Mouse (Mus musculus) B cell, adult 2 months (primary cell): ENCODE measurements around the gene 0610010K14Rik.

ENCODE experiments used
- DNase-seq, 2 experiments: peaks; one replicate each; pipeline ENCODE4 v3.0.0; 2022

0610010K14Rik gene

DNA sequence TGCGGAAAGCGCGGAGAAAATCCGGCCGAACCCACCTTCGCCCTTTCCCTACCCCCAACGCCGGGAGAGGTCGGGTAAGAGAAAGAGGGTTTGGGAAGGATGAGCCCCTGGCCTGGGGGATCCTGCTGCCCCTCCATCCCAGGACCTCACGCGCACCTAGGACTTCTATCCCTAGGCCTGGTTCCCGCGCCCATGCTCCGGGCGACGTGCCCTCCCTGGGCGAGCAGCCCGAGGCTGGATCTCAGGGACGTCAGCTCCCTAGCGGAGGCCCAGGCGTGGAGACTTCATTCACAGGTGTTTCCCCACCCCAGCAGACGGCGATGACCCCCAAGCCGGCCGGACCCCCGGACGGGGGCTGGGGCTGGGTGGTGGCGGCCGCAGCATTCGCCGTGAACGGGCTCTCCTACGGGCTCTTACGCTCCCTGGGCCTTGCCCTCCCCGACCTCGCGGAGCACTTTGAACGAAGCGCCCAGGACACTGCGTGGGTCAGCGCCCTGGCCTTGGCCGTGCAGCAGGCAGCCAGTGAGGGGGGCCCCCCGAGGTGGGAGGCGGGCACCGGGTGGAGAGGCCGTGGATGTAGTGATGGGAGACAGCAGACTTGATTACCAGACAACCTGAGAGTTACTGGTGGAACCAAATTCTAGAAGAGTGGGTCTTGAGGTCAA lies 23.4 kb downstream of the 0610010K14Rik start:
- DNase-seq: peak in 1 of 2 experiments; percentile 32

DNA sequence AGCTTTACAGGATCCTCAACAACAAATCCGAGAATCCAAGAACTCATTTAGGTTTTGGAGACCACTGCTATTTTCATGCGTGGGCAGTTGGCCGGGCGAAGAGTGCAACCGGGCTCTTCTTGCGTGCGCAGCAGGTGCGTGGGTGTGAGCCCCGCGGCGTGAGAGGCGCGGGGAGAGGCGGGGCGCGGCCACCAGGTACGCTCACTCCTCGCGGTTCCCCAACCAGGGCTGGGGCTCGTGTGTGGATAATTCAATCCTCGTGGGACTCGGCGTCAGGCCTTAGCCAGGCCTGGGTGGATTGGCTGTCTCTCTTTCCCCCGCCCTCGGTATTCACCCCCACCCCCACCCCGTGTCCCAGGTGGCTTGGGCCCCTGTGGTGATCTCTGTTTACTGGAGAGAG lies 24.0 kb downstream of the 0610010K14Rik start:
- DNase-seq: peak; percentile 30 to 32

DNA sequence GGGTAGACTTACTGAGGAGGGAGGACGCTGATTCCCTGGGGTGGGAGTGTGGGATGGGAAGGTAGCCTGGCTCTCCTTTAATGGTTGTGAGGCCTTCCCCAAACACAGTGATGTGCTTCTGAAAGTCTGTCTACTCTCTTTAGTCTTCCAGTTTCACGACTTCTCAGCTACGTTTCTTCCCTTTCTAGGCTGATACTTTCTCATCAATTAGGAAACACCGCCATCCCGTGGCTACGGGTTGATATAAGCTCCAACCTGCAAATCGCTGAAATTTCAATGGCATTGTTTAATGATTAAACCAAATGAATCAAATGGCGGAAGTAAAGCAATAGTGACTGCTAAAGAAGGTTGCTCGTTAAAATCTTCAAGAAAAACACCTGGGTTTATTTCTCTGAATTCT lies 24.8 kb downstream of the 0610010K14Rik start:
- DNase-seq: peak; percentile 70 to 77

DNA sequence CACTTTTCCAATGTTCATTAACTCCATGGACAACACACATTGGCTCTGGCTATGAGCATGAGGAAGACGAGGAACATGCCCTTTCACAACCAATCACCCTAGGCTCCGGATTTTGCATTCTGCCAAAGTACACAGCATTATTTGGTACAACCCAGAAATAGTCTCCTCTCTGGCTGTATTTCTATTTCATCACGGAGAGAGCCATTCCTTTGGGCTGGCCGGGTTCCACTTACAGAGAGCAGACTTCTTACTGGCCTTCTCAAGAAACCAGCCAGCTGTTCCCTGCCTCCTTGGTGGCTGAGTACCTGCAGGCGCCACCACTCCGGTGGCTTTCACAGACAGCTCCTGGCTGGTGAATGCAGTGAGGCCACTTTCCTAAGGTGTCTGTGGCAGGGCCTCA lies 25.3 kb downstream of the 0610010K14Rik start, which contains the start of gene Slc16a11:
Gene Slc16a11, plus strand, starts transcription at position 330 of the 400 bp plus-strand sequence.
- no peak for DNase-seq

DNA sequence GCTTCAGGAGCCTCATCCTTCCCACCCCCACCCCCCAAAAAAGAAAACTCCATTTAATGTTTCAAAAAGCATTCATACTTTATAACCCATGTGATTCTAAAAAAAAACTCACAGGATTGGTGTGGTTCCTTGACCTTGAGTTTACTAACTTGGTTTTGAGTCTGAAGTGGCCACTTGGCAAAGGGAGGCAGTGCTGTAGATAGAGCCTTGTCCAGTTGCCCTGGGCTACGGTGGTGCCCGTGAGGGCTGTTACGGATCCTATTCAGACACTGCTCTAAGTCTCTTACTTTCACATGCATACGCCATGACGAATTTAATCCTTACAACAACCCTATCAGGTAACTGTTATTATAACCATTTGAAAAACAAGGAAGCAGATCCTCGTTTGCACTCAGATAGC lies 25.7 kb downstream of the 0610010K14Rik start:
- no peak for DNase-seq

DNA sequence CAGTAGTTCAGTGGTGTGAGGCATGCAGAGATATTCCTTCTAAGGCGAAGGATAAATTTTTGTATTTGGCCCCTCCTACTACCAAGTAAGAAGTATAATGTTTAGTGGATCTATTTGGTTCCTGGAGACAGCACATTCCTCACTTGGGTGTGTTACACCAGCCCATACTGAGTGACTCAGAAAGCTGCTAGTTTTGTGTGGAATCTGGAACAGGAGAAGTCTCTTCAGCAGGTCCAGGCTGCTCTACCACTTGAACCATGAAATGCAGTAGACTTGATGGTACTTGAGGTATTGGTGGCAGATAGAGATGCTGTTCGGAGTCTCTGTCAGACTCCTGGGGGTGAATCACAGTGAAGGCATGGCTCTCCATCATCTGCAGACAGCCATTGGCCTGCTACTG lies 27.0 kb downstream of the 0610010K14Rik start:
- no peak for DNase-seq

DNA sequence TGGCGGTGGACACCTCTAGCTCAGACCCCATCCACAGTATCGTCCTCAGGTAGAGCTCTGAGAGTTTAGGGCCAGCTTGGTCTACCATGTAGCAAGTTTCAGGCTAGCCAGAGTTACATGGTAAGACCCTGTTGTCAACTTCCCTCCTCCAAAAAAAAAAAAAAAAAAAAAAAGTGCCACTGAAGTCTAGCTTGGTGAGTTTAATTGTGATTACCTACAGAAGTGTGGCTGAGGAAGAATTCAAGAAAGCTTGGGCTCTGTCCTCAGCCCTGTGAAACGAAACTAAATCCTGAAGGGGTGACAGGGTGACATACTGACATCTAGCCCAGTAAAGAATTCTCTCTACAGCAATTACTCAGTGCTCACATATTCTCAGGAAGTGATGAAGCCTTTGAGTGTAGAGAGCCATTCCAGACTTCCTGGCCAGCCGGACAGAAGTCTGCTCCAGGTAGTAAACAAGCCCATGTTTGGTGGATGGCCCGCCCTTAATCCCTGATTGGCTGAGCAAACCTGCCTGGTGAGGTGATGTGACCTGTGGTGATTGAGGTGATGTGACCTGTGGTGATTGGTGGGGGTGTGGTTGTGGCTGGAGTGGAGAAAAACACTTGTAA lies 28.8 kb downstream of the 0610010K14Rik start:
- no peak for DNase-seq

DNA sequence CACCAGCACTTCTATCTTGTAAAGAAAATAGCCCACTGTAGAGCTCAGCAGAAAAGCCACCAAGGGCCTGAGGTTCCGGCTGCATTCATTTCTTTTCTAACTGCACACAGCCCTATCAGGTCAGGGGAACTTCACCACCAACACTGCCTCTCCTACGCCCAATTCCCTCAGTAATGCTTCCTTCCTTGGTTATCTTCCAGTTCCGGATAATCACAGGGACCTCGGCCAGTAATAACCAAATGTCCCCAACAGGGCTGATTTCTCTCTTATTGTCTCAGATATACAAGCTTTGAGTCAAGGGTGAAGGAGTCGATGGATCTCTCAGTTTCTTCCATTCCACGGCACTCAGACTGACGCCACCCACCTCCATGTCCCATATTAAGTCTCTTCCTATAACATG lies 30.4 kb downstream of the 0610010K14Rik start:
- DNase-seq: no peak

DNA sequence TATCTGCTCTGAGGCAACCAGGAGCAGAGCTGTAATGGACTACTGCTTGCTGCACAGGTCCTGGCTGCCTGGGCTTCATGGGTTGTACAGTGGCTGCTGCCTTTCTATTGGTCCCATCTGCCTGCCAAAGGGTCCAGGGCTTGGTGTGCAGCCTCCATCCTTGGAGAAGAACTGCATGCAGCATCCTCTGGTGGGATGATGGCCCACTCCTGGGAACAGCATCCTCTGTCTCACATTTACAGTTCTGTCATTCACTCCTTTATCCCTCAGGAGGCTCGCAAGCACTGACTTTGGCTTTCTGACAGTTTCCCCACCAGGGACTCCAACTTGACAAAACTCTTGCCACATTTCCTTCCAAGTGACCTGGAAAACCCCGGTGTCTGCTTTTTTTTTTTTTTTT lies 30.9 kb downstream of the 0610010K14Rik start:
- no peak for DNase-seq

DNA sequence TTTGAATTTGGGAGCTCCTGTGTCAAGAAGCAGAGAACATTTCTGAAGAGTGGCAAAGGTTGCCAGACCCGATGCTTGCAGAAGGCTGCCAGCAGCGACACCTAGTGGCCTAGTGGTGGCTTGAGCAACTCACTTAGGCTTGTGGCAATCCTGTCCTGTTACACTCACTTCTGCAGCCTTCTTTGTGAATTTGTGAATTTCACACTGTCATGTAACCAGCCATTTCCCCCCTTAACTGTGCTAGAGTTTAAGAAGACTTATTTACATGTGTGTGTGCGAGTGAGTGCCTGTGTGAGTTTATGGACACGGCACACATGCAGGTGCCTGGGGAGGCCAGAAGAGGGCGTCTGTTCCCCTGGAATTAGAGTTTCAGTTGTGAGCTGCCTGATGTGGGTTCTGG lies 36.0 kb downstream of the 0610010K14Rik start:
- peak; percentile 80 to 82 for DNase-seq

DNA sequence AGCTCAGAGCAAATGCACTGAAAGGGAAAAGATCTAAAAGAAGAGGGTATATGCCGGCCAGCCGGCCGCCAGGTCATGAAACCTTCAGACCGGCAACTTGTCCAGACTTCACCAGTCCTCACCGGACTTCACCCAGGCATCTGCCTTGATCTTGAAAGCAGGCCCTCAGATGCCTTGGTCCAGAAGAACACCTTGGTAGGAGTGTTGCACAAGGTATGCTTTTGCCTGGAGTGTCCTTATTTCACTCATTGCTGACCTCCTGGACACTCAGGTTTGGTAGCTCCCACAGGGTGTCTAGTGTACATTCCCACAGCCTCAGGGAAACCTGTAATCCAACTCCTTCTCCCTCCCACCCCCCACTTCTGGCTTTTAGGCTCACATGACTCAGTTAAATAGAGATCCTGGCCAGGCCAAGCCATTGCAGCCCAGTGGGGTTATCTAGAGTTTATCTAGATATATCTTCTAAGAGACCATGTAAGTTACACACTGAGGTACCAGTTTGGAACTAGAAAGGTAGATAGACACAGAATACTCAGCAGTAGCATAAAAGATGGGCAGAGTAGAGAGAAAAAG lies 37.6 kb downstream of the 0610010K14Rik start:
- DNase-seq: no peak

DNA sequence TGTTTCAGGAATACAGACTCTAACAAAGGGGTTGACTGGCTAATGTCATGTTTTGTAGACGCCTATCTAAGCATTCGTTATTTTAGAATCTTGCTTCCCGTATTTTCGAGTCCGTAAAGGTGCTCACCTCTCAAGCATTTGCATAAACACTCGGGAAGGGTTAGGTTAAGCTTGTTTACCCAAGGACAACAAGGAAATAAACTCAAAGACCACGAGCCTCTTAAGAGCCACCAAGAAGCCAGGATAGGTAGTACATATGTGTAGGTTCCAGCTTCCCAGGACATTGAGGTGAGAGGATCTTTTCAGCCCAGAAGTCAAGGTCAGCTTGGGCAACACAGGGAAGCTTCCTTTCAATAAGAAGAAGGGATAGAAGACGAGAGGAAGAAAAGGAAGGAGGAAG lies 38.6 kb downstream of the 0610010K14Rik start:
- DNase-seq: no peak

DNA sequence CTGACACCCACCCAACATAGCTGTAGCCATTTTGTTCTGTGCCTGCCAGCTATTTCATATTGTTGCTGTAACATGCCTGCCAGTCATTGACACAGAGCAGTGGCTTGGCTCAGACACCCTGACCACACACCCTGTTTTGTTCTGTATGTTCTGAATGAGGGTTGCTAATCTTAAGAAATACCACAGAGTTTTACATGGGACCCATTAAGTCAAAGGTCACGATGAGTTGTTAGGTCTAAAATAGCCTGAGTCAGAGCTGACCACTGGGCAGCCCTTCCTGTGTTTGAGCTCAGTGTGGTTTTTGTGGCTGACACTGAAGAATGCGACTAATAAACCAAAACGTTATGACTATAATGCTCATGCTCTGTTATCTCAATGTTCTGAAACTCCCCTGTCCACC lies 39.4 kb downstream of the 0610010K14Rik start:
- DNase-seq: no peak

DNA sequence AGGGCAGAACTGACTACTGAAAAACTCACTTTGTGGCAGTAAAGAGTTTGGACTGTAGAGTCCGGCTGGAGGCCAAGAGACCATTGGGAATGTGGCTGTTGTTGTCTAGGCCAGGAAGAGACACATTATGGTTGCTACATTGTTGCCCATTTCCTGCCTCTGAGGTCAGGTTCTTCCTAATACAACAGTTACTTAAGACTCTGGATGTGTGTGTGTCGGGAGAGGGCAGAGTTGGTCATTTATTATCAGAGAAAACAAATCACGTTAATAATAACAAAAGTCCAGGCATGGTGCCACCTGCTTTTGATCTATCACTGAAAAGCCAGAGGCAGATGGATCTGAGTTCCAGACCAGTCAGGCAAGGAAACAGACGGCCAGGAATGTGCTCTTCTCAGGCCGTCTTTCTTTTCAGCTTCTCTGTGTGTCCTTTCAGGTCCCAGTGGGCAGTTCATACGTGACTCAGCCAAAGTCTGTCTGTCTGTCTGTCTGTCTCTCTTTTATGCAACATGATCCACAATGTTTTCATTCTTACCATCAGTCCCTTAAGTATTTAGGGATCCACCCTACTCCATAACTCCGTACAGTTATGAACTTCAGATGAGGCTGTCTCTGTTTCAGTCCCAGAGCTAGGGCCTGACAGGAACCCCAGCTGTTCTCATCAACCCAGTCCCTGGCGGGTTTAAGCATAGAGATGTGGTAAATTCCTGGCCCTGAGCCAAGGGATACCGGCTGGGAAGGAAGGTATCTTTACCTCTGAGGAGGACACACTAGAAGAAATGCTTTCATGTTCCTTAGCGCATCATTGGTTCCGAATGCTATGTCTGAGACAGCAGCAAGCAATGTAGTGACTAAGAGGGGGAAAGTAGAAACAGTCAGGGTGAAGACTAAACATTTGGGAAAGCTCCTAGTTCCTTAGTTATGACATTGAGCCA lies 44.1 kb downstream of the 0610010K14Rik start:
- DNase-seq: no peak

DNA sequence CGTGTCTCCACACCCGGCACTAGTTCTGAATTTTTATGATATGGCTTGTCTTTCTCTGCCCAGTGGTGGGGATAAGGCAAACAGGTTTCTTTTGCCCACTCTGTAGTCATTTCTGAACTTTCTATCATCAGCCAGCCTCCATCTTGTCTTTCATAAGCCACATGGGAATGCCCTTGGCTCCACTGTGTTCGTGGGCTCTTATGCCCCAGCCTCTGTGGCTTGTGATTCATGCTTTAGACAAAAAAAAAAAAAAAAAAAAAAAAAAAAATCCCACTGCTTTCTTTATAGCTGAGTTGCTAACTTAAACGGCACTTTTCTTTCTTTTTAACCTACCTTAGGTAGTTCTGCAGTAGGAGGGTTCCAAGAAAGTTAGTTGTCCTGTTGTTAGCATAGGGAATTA lies 45.6 kb downstream of the 0610010K14Rik start:
- DNase-seq: no peak

DNA sequence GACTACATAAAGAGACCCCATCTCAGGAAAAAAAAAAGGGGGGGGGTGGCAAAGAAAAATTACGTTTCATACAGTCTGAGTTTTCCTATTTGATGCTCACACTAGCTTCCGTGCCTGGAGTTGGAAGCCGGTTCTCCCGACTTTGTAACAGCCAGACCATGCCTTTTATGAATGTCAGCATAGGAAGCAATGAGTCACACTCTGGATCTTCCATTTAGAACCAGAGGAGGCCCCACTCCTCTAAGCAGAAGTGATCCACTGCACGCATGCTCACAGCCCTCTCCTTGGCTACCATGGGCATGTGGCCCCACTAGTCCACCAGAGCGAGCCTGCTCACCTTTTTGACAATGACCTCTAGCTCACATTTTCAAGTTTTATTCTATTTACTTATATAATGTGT lies 46.5 kb downstream of the 0610010K14Rik start:
- no peak for DNase-seq

DNA sequence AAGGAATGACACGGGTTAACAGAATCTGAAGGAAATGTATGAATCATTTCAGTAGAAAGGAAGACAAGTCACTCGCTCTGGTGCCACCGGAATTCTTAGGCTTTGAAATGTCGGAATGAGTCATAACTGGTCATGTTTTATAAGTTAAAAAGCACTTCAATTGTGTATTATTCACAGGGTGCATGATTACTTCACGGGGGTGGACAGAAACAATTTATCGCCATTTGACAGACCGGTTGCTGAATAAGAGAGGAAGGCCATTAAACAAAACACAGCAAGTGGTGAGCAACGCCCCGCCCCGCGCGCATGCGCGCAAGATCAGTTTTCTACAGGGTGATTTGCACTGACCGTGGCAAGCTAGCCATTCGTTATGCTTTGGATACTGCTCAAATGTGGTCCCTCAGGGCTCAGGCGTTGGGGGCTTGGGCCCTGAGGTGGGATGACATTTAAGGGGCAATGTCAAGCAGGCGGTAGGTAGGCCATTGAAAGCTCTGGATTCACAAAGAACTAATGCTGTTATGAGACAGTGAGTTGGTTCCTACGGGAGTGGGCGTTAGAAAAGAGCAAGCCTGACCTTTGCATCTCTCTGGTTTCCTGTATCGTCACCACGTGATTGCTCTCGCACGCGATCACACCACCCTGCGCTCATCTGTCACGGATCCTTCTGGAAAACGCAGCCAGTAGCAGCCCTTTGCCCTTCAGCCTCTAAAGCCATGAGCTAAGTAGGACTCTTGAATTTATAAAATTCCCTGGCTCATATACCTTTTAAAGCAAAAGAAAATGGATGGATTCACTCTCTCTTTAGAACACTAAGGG lies 48.2 kb downstream of the 0610010K14Rik start:
- no peak for DNase-seq
